Mouse (Mus musculus) adrenal gland (tissue): Measurements from ENCODE around the gene Atg16l1.

Experiments used
- intact Hi-C: fragments of 180-260 bp; cut with DNase I; formaldehyde crosslinking; loops from one replicate; pipeline ENCODE4 v1.15.1; 2025

Atg16l1 gene

GRCm38 (mm10) chr1:87828185-87828584 lies 72.5 kb downstream of the Atg16l1 start:
- intact Hi-C loops = no loop called here

GRCm38 (mm10) chr1:87828926-87829580 lies 73.4 kb downstream of the Atg16l1 start:
- intact Hi-C loops = no loop called here

GRCm38 (mm10) chr1:87829621-87830211 lies 74.0 kb downstream of the Atg16l1 start:
- intact Hi-C loops = no loop called here

GRCm38 (mm10) chr1:87836453-87836852 lies 80.8 kb downstream of the Atg16l1 start:
- intact Hi-C loops = no loop called here

DNA sequence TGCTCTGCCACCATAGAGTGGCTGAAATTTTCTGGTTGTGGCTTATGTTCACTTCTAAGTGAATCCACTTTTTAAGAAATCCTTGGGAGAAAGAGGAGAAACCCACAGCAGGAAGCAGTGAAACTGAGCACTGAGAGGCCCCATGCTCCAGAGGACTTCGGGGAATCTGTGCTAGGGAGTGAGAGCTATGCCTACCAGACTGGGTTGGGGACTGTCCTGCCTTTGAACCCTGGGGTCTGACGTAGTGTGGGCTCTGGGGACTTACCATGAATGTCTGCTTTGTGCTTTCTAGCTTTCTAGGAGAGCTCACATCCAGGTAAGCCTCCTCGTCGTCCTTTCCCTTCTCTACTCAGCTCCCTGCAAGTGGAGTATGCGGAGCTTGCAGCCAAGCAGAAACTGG lies 81.3 kb downstream of the Atg16l1 start:
- intact Hi-C loops = no loop called here

DNA sequence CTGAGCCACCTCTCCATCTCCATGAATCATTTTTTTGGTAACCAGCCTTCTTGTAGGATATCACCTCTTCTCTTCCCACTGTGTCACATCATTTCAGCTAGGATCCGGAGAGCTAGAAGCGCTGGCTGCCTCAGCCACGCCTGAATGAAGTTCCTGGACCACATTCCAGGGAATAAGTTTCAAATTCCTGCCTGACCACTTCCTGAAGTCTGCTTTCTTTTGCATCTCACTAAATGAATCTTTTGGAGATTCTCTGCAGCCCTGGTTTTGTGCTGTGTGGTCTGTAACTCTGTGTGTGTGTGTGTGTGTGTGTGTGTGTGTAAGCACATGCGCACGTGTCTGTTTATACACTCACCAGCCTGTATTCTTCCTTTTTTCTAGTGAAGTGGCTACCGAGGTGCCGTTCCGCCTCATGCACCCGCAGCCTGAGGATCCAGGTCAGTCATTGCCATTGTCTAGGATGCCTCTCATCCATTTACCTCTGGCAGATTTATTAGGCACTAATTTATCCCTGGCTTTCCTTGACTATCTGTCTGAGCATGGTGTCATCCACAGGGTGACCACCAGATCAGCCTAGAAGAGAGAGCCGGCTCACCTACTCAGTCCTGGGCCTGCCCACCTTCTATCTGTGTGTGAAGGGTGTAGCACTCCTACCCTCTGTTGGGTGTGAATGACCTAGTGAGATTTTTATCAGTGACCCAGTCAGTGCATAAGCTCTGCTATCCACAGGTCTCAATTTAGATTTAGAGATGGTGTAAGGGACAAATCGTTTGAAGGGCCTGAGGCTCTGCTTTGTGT lies 84.9 kb downstream of the Atg16l1 start:
- intact Hi-C loops = no loop called here
